Mouse (Mus musculus): ENCODE measurements around the gene Sept10. TPM values are rescaled to one million over a fixed set of nuclear protein-coding genes. Genes with fewer than 3 reads are reported as not detected.

Gene Sept10
- total and polyA plus RNA-seq, 2 experiments from 2014 or later, result 7.3 to 8.4 TPM

- H3K27ac ChIP-seq (ENCODE audit: low read depth, low read length), result no peak overlapping the region
- H3K4me1 ChIP-seq (ENCODE audit: insufficient read depth, low read length), result no peaks in the 10 kb centered on the region
- H3K27me3 ChIP-seq (ENCODE audit: insufficient read depth, low read length), result no peaks in the 10 kb centered on the region
- no peaks in the 10 kb centered on the region for H3K36me3 ChIP-seq (ENCODE audit: insufficient read depth, low read length)
- no peaks in the 10 kb centered on the region for H3K9me3 ChIP-seq (ENCODE audit: low read length)
- no peak overlapping the region for H3K4me2 ChIP-seq (ENCODE audit: low read depth, low read length, poor library complexity, severe bottlenecking)
- WGBS, result 75% methylated on average over 8 of the region's 8 CpGs
- ATAC-seq (ENCODE audit: low FRiP score), result no peak
- DNase-seq (ENCODE audit: low spot score), result no peak
- no peak overlapping the region for H3K9ac ChIP-seq (replicated peaks; ENCODE audit: low read length, poor library complexity, severe bottlenecking)
- no peak for TF ChIP-seq CTCF (IDR thresholded peaks at IDR 0.05)
- H3K4me3 ChIP-seq (ENCODE audit: low read depth, low read length), result no peak overlapping the region
These were observed 32.0 kb upstream of the Sept10 start for GRCm38 (mm10) chr10:59253541-59254079.

GRCm38 (mm10) chr10:59252396-59252795, 30.7 kb upstream of the Sept10 start:
- DNase-seq (ENCODE audit: low spot score) (no peak), ATAC-seq (ENCODE audit: low FRiP score) (no peak)
- H3K27me3 ChIP-seq (ENCODE audit: insufficient read depth, low read length), result no peaks in the 10 kb centered on the region
- H3K36me3 ChIP-seq (ENCODE audit: insufficient read depth, low read length), result no peaks in the 10 kb centered on the region
- no peaks in the 10 kb centered on the region for H3K4me1 ChIP-seq (ENCODE audit: insufficient read depth, low read length)
- TF ChIP-seq CTCF (IDR thresholded peaks at IDR 0.05), result no peak
- WGBS, result 79% methylated on average over 8 of the region's 8 CpGs
- no peak overlapping the region for H3K27ac ChIP-seq (ENCODE audit: low read depth, low read length)
- no peak overlapping the region for H3K9ac ChIP-seq (replicated peaks; ENCODE audit: low read length, poor library complexity, severe bottlenecking)
- H3K4me3 ChIP-seq (ENCODE audit: low read depth, low read length), result no peak overlapping the region
- H3K9me3 ChIP-seq (ENCODE audit: low read length), result no peaks in the 10 kb centered on the region
- H3K4me2 ChIP-seq (ENCODE audit: low read depth, low read length, poor library complexity, severe bottlenecking), result no peak overlapping the region

GRCm38 (mm10) chr10:59251980-59252379, 30.3 kb upstream of the Sept10 start:
- WGBS, result 88% methylated on average over 2 of the region's 2 CpGs

GRCm38 (mm10) chr10:59250679-59251078, 29.0 kb upstream of the Sept10 start:
- Histone ChIP-seq H3K4me2 (ENCODE audit: low read depth, low read length, poor library complexity, severe bottlenecking) (no peak overlapping the region), H3K27ac (ENCODE audit: low read depth, low read length) (no peak overlapping the region), H3K27me3 (ENCODE audit: insufficient read depth, low read length) (no peaks in the 10 kb centered on the region), H3K4me1 (ENCODE audit: insufficient read depth, low read length) (no peaks in the 10 kb centered on the region), H3K9ac (replicated peaks; ENCODE audit: low read length, poor library complexity, severe bottlenecking) (no peak overlapping the region), H3K4me3 (ENCODE audit: low read depth, low read length) (no peak overlapping the region), H3K36me3 (ENCODE audit: insufficient read depth, low read length) (no peaks in the 10 kb centered on the region), H3K9me3 (ENCODE audit: low read length) (no peaks in the 10 kb centered on the region)
- ATAC-seq (ENCODE audit: low FRiP score), result no peak
- WGBS, result 90% methylated on average over 2 of the region's 2 CpGs
- DNase-seq (ENCODE audit: low spot score), result no peak
- TF ChIP-seq CTCF (IDR thresholded peaks at IDR 0.05), result no peak

More at GRCm38 (mm10) chr10:59251980-59252379, 30.3 kb upstream of the Sept10 start:
- no peak for TF ChIP-seq CTCF (IDR thresholded peaks at IDR 0.05)
- ATAC-seq (ENCODE audit: low FRiP score) (no peak), DNase-seq (ENCODE audit: low spot score) (no peak)
- Histone ChIP-seq H3K4me1 (ENCODE audit: insufficient read depth, low read length) (no peaks in the 10 kb centered on the region), H3K4me3 (ENCODE audit: low read depth, low read length) (no peak overlapping the region), H3K9ac (replicated peaks; ENCODE audit: low read length, poor library complexity, severe bottlenecking) (no peak overlapping the region), H3K36me3 (ENCODE audit: insufficient read depth, low read length) (no peaks in the 10 kb centered on the region), H3K9me3 (ENCODE audit: low read length) (no peaks in the 10 kb centered on the region), H3K4me2 (ENCODE audit: low read depth, low read length, poor library complexity, severe bottlenecking) (no peak overlapping the region), H3K27ac (ENCODE audit: low read depth, low read length) (no peak overlapping the region), H3K27me3 (ENCODE audit: insufficient read depth, low read length) (no peaks in the 10 kb centered on the region)

- H3K4me3 ChIP-seq (ENCODE audit: low read depth, low read length), result no peak overlapping the region
- H3K27me3 ChIP-seq (ENCODE audit: insufficient read depth, low read length), result no peaks in the 10 kb centered on the region
- DNase-seq (ENCODE audit: low spot score) (no peak), ATAC-seq (ENCODE audit: low FRiP score) (no peak)
- WGBS, result 80% methylated on average over 3 of the region's 3 CpGs
- no peak overlapping the region for H3K27ac ChIP-seq (ENCODE audit: low read depth, low read length)
- H3K36me3 ChIP-seq (ENCODE audit: insufficient read depth, low read length), result no peaks in the 10 kb centered on the region
- no peak overlapping the region for H3K9ac ChIP-seq (replicated peaks; ENCODE audit: low read length, poor library complexity, severe bottlenecking)
- H3K4me1 ChIP-seq (ENCODE audit: insufficient read depth, low read length), result no peaks in the 10 kb centered on the region
- no peaks in the 10 kb centered on the region for H3K9me3 ChIP-seq (ENCODE audit: low read length)
- H3K4me2 ChIP-seq (ENCODE audit: low read depth, low read length, poor library complexity, severe bottlenecking), result no peak overlapping the region
- no peak for TF ChIP-seq CTCF (IDR thresholded peaks at IDR 0.05)
These were observed 27.9 kb upstream of the Sept10 start for GRCm38 (mm10) chr10:59249531-59249930.

GRCm38 (mm10) chr10:59241141-59241541, 19.5 kb upstream of the Sept10 start:
- ATAC-seq (ENCODE audit: low FRiP score) (no peak), DNase-seq (ENCODE audit: low spot score) (peak; percentile 46)
- Histone ChIP-seq H3K36me3 (ENCODE audit: insufficient read depth, low read length) (no peaks in the 10 kb centered on the region), H3K9me3 (ENCODE audit: low read length) (no peaks in the 10 kb centered on the region), H3K4me1 (ENCODE audit: insufficient read depth, low read length) (no peaks in the 10 kb centered on the region), H3K27me3 (ENCODE audit: insufficient read depth, low read length) (no peaks in the 10 kb centered on the region), H3K4me2 (ENCODE audit: low read depth, low read length, poor library complexity, severe bottlenecking) (no peak overlapping the region), H3K9ac (replicated peaks; ENCODE audit: low read length, poor library complexity, severe bottlenecking) (no peak overlapping the region), H3K27ac (ENCODE audit: low read depth, low read length) (no peak overlapping the region), H3K4me3 (ENCODE audit: low read depth, low read length) (no peak overlapping the region)
- WGBS, result 64% methylated on average over 3 of the region's 3 CpGs
- no peak for TF ChIP-seq CTCF (IDR thresholded peaks at IDR 0.05)

Data from midbrain, postnatal 0 days (tissue).